Mouse (Mus musculus) CH12.LX (cell line): Measurements from ENCODE around the gene Fam19a5. TPM values are rescaled to one million over a fixed set of nuclear protein-coding genes. Genes with fewer than 3 reads are reported as not detected.

Source experiments
- DNase-seq: peaks from one replicate; pipeline ENCODE4 v3.0.0-alpha.2; 2013; ENCODE audit errors: extremely low read depth
- H3K27ac ChIP-seq: 2 replicates; pipeline ENCODE4 v1.5.1; 2012; ENCODE audit warnings: low read depth, mild to moderate bottlenecking, control low read depth, moderate library complexity; ENCODE audit not compliant: insufficient read depth
- H3K27me3 ChIP-seq: replicated peaks from 2 replicates; pipeline ENCODE3; 2012; ENCODE audit warnings: inconsistent platforms
- H3K36me3 ChIP-seq, 2 experiments: replicated peaks in 1 of 2; 2 replicates each; pipeline versions ENCODE3 to v1.6.1; 2012; ENCODE audit warnings: inconsistent platforms in 1 of 2, low read length in 1 of 2, mild to moderate bottlenecking in 1 of 2, mixed read lengths in 1 of 2, moderate library complexity in 1 of 2; ENCODE audit not compliant: control insufficient read depth in 1 of 2, insufficient read depth in 1 of 2
- H3K4me1 ChIP-seq, 2 experiments: 2 replicates each; pipeline ENCODE4 v1.6.1; 2012; ENCODE audit warnings: inconsistent platforms in 1 of 2, moderate library complexity in 1 of 2; ENCODE audit not compliant: insufficient read depth in 2 of 2, control insufficient read depth in 1 of 2
- H3K4me2 ChIP-seq: 2 replicates; pipeline ENCODE4 v1.6.1; 2012; ENCODE audit warnings: low read depth, mild to moderate bottlenecking, control low read depth; ENCODE audit not compliant: poor library complexity, insufficient read depth, severe bottlenecking
- H3K4me3 ChIP-seq, 3 experiments: fragments of 150-350 bp in 1 of 3; sonication (generic) in 1 of 3; replicated peaks in 1 of 3; 2 replicates each; pipeline versions ENCODE3 to v1.5.1; 2011 to 2012; ENCODE audit warnings: low read depth in 2 of 3, low read length in 2 of 3, mild to moderate bottlenecking in 2 of 3, moderate library complexity in 2 of 3, control low read depth in 1 of 3, improper control_type of control experiment in 1 of 3, inconsistent platforms in 1 of 3, mixed read lengths in 1 of 3; ENCODE audit not compliant: poor library complexity in 1 of 3
- H3K79me2 ChIP-seq: replicated peaks from 2 replicates; pipeline ENCODE4 v1.6.1; 2012; ENCODE audit warnings: mild to moderate bottlenecking, moderate library complexity; ENCODE audit not compliant: control insufficient read depth, poor library complexity, insufficient read depth, severe bottlenecking; ENCODE audit errors: extremely low read depth
- H3K9ac ChIP-seq: 2 replicates; pipeline ENCODE4 v1.6.1; 2012; ENCODE audit warnings: low read depth, mild to moderate bottlenecking, control low read depth, moderate library complexity; ENCODE audit not compliant: insufficient read depth
- H3K9me3 ChIP-seq: replicated peaks from 2 replicates; pipeline ENCODE3; 2012; ENCODE audit warnings: low read length, inconsistent platforms, mixed read lengths
- CHD1 ChIP-seq: IDR thresholded peaks from 2 replicates; pipeline ENCODE4 v1.6.1; 2012; ENCODE audit warnings: low read depth, low read length, improper control_type of control experiment, inconsistent platforms
- CHD2 ChIP-seq: IDR thresholded peaks from 2 replicates; pipeline ENCODE4 v1.6.1; 2011; ENCODE audit warnings: low read length, improper control_type of control experiment
- E2F4 ChIP-seq: IDR thresholded peaks from 2 replicates; pipeline ENCODE4 v1.6.1; 2011; ENCODE audit warnings: low read depth, low read length, improper control_type of control experiment; ENCODE audit not compliant: insufficient replicate concordance
- ELF1 ChIP-seq: IDR thresholded peaks from 2 replicates; pipeline ENCODE4 v1.6.1; 2014; ENCODE audit warnings: low read depth, mild to moderate bottlenecking, inconsistent platforms, low read length, improper control_type of control experiment
- EP300 ChIP-seq: IDR thresholded peaks from 2 replicates; pipeline ENCODE4 v1.6.1; 2011; ENCODE audit warnings: low read length, improper control_type of control experiment
- GABPA ChIP-seq: IDR thresholded peaks from 2 replicates; pipeline ENCODE4 v1.6.1; 2012; ENCODE audit warnings: low read depth, low read length, improper control_type of control experiment, inconsistent platforms; ENCODE audit not compliant: insufficient replicate concordance
- HCFC1 ChIP-seq: IDR thresholded peaks from 2 replicates; pipeline ENCODE4 v1.6.1; 2012; ENCODE audit warnings: low read depth, mild to moderate bottlenecking, inconsistent platforms, low read length, improper control_type of control experiment
- IRF4 ChIP-seq: IDR thresholded peaks from 2 replicates; pipeline ENCODE4 v1.6.1; 2014; ENCODE audit warnings: low read depth, mild to moderate bottlenecking, inconsistent platforms, low read length, improper control_type of control experiment
- KAT2A ChIP-seq: IDR thresholded peaks from 2 replicates; pipeline ENCODE4 v1.6.1; 2012; ENCODE audit warnings: low read length, improper control_type of control experiment, inconsistent platforms; ENCODE audit not compliant: insufficient replicate concordance
- MAFK ChIP-seq: IDR thresholded peaks from 2 replicates; pipeline ENCODE4 v1.6.1; 2011; ENCODE audit warnings: low read length, improper control_type of control experiment; ENCODE audit not compliant: insufficient replicate concordance
- MAZ ChIP-seq: IDR thresholded peaks from 2 replicates; pipeline ENCODE4 v1.6.1; 2012; ENCODE audit warnings: low read depth, mild to moderate bottlenecking, inconsistent platforms, low read length, improper control_type of control experiment, moderate library complexity
- MXI1 ChIP-seq: IDR thresholded peaks from 2 replicates; pipeline ENCODE4 v1.6.1; 2011; ENCODE audit warnings: mild to moderate bottlenecking, low read depth, low read length, improper control_type of control experiment
- NELFE ChIP-seq: IDR thresholded peaks from 2 replicates; pipeline ENCODE4 v1.6.1; 2011; ENCODE audit warnings: low read depth, low read length, improper control_type of control experiment
- PAX5 ChIP-seq: IDR thresholded peaks from 2 replicates; pipeline ENCODE4 v1.6.1; 2012; ENCODE audit warnings: low read length, inconsistent platforms, mixed read lengths
- POLR2AphosphoS2 ChIP-seq: IDR thresholded peaks from 2 replicates; pipeline ENCODE4 v1.6.1; 2011; ENCODE audit warnings: low read depth, low read length, improper control_type of control experiment
- RAD21 ChIP-seq: IDR thresholded peaks from 2 replicates; pipeline ENCODE4 v1.6.1; 2011; ENCODE audit warnings: low read depth, mild to moderate bottlenecking, low read length, improper control_type of control experiment, moderate library complexity
- RCOR1 ChIP-seq: conservative IDR thresholded peaks from 2 replicates; pipeline ENCODE4 v1.6.1; 2012; ENCODE audit warnings: low read depth, mild to moderate bottlenecking, inconsistent platforms, low read length, improper control_type of control experiment
- SIN3A ChIP-seq: IDR thresholded peaks from 2 replicates; pipeline ENCODE4 v1.6.1; 2012; ENCODE audit warnings: low read length, improper control_type of control experiment, inconsistent platforms
- SMC3 ChIP-seq: IDR thresholded peaks from 2 replicates; pipeline ENCODE4 v1.6.1; 2011; ENCODE audit warnings: low read depth, low read length, improper control_type of control experiment
- USF1 ChIP-seq: IDR thresholded peaks from 2 replicates; pipeline ENCODE4 v1.6.1; 2014; ENCODE audit warnings: low read depth, mild to moderate bottlenecking, inconsistent platforms, low read length, improper control_type of control experiment
- USF2 ChIP-seq: conservative IDR thresholded peaks from 2 replicates; pipeline ENCODE4 v1.6.1; 2011; ENCODE audit warnings: low read depth, low read length, improper control_type of control experiment
- ZMIZ1 ChIP-seq: IDR thresholded peaks from 2 replicates; pipeline ENCODE4 v1.6.1; 2012; ENCODE audit warnings: low read depth, mild to moderate bottlenecking, inconsistent platforms, low read length, improper control_type of control experiment
- dilution Hi-C: fragments of 300-500 bp; cut with MboI; formaldehyde crosslinking; loops from 2 replicates; pipeline ENCODE4 v1.14.3; 2020; ENCODE audit warnings: low sequenced_read_pairs; ENCODE audit not compliant: extremely low pct_unique_long_range_greater_than_20kb, extremely low pct_ligation_motif_present
- in situ Hi-C: fragments of 300-500 bp; cut with MboI; formaldehyde crosslinking; loops from 3 replicates; pipeline ENCODE4 v1.14.3; 2019; ENCODE audit warnings: low sequenced_read_pairs, low pct_ligation_motif_present, low pct_unique_long_range_greater_than_20kb, mixed read lengths
- polyA plus RNA-seq: library from polyadenylated mRNA; unstranded; fragments of >175 nt; gene quantifications from 2 replicates; pipeline ENCODE4 v1.2.1, GENCODE M21; 2012; ENCODE audit warnings: low read depth; ENCODE audit not compliant: insufficient read length
- total RNA-seq, 2 experiments: library from RNA; depleted of rRNA; stranded (reverse); fragments of 300-350 nt in 1 of 2; fragments of >200 nt in 1 of 2; gene quantifications; 2 replicates each; pipeline ENCODE4 v1.2.3; 2012 to 2014

The Fam19a5 gene
- total and polyA plus RNA-seq, 3 experiments = not detected

DNA sequence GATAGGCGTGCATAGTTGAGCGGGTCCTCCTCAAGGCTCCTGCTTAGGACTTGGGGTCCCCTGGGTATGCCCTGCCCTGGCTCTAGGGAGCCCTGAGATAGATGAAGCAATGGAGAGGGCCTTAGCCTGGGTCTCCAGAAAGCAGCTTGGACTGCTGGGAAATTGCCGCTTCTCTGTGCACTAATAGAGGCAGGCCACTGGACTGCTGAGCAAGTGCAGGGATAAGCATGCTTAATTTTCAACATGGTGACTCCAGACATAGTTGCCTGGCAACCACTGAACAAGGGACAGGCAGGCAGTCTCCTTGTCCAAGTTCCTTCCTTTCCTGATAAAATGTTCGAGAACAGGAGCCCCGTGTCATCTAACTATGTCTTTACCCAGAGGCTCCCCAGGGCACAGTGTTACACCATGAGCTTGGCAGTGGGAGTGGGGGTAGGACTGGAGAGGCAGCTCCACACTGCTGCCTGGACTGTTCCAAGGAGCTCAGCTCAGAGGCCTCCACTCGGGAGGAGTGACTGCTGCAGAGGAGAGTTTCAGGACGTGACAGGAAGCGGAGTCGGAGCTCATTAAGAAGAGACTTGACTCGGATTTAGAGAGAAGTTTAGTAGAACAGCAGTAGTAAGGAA lies 142.4 kb downstream of the Fam19a5 start:
- Histone ChIP-seq H3K36me3 (no peaks in the 10 kb centered on the region), H3K9ac (no peak overlapping the region), H3K27me3 (no peaks in the 10 kb centered on the region), H3K4me1 (no peaks in the 10 kb centered on the region), H3K4me3 (no peak overlapping the region), H3K4me2 (no peak overlapping the region), H3K9me3 (peaks cover 91% of the 10 kb centered on the region)
- dilution Hi-C loops (no loop called here), in situ Hi-C loops (no loop called here)
- no peak for DNase-seq
- TF ChIP-seq ZMIZ1 (no peak), HCFC1 (no peak), PAX5 (no peak), RAD21 (no peak), MAFK (no peak), USF1 (no peak)
- TF ChIP-seq, all 38 proteins: peak for 0
- Histone ChIP-seq H3K79me2 (no peaks in the 10 kb centered on the region), H3K27ac (no peak overlapping the region)

DNA sequence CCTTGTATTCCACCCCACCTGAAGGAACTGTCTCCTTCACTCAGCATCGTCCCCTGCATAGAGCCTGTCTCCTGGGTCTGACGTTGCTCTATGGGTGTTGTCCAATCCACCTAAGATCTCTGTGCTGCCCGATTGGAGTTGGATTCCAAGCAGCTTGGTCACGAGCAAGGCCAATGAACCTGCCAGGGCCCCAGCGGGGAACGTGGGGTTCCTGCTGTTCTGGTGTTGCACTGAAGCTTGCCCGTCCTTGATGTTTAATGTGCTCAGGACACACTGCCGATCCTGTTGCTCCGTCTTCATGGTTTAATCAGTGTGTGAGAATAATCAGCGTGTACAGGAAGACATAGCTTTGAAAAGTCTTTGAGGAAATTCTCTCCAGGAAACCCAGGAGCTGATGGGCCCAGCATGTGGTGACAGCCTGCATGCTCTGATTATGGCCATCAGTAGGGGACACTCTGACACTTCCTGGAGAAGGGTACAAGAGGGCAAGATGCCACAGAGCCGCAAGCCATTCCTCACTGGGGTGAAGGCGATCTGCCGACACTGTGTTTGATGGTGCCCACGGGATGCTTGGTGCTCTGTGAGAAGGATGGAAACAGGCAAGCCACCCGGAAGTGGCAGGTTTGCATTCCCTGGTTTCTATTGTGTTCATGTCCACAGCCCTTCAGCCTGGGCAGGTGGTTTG lies 147.3 kb downstream of the Fam19a5 start:
- Histone ChIP-seq H3K4me1 (no peaks in the 10 kb centered on the region), H3K36me3 (no peaks in the 10 kb centered on the region), H3K9me3 (peaks cover 94% of the 10 kb centered on the region), H3K4me3 (no peak overlapping the region), H3K27ac (no peak overlapping the region), H3K9ac (no peak overlapping the region), H3K4me2 (no peak overlapping the region), H3K27me3 (no peaks in the 10 kb centered on the region), H3K79me2 (no peaks in the 10 kb centered on the region)
- no peak for DNase-seq
- in situ Hi-C loops (no loop called here), dilution Hi-C loops (no loop called here)
- TF ChIP-seq E2F4 (no peak), NELFE (no peak), IRF4 (no peak), EP300 (no peak), POLR2AphosphoS2 (no peak), USF2 (no peak), MAZ (no peak), SMC3 (no peak), ELF1 (no peak), MXI1 (no peak), CHD2 (no peak), KAT2A (no peak), CHD1 (no peak), GABPA (no peak), SIN3A (no peak), RCOR1 (no peak)
